Mouse (Mus musculus) midbrain, embryonic 14.5 days (tissue): Measurements from ENCODE around the gene Ttc7. TPM values are rescaled to one million over a fixed set of nuclear protein-coding genes. Genes with fewer than 3 reads are reported as not detected.

ENCODE experiments used
- ATAC-seq: fragments of 200-750 bp; cut with Nextera tagmentation; 2 replicates; pipeline ENCODE4 v1.8.0; 2017; ENCODE audit warnings: moderate number of reproducible peaks, moderate library complexity; ENCODE audit not compliant: low FRiP score, low TSS enrichment
- DNase-seq: peaks from one replicate; pipeline ENCODE4 v3.0.0-alpha.2; 2015
- H3K27ac ChIP-seq: fragments of 300-500 bp; sonication (generic); replicated peaks from 2 replicates; pipeline ENCODE4 v1.5.1; 2014; ENCODE audit warnings: mild to moderate bottlenecking, low read depth, low read length, moderate library complexity
- H3K27me3 ChIP-seq: fragments of 300-500 bp; sonication (generic); 2 replicates; pipeline ENCODE4 v1.6.1; 2014; ENCODE audit warnings: low read length, control low read depth, mixed read lengths; ENCODE audit not compliant: control insufficient read depth, insufficient read depth
- H3K36me3 ChIP-seq: fragments of 300-500 bp; sonication (generic); 2 replicates; pipeline ENCODE4 v1.6.1; 2014; ENCODE audit warnings: low read length, control low read depth; ENCODE audit not compliant: control insufficient read depth, insufficient read depth
- H3K4me1 ChIP-seq: fragments of 300-500 bp; sonication (generic); 2 replicates; pipeline ENCODE4 v1.6.1; 2014; ENCODE audit warnings: mild to moderate bottlenecking, antibody characterized with exemption, low read length, control low read depth; ENCODE audit not compliant: control insufficient read depth, insufficient read depth
- H3K4me2 ChIP-seq: fragments of 300-500 bp; sonication (generic); 2 replicates; pipeline ENCODE4 v1.6.1; 2014; ENCODE audit warnings: mild to moderate bottlenecking, low read length, moderate library complexity
- H3K4me3 ChIP-seq: fragments of 300-500 bp; sonication (generic); replicated peaks from 2 replicates; pipeline ENCODE4 v1.5.1; 2014; ENCODE audit warnings: low read depth, low read length
- H3K9ac ChIP-seq: fragments of 300-500 bp; sonication (generic); replicated peaks from 2 replicates; pipeline ENCODE4 v1.6.1; 2014; ENCODE audit warnings: mild to moderate bottlenecking, low read length, moderate library complexity
- H3K9me3 ChIP-seq: fragments of 300-500 bp; sonication (generic); 2 replicates; pipeline ENCODE4 v1.6.1; 2016; ENCODE audit warnings: low read length, control low read depth, mixed read lengths; ENCODE audit not compliant: control insufficient read depth
- WGBS: fragments of 180-500 bp; shearing (Covaris S2); extraction: QIAGEN DNeasy Blood & Tissue Kit; methylation state at CpG from one replicate; pipeline ENCODE4 v1.1.7; 2014; 5-methylcytosine and 5-hydroxymethylcytosine counted together
- polyA plus RNA-seq: library from polyadenylated mRNA; unstranded; fragments of >200 nt; fragmentation: Nextera tagmentation; extraction: Ambion mirVana; gene quantifications from 2 replicates; pipeline ENCODE4 v1.2.1, GENCODE M21; 2014

Gene Ttc7
- polyA plus RNA-seq, 1 experiment from 2014 or later, result 3.6 TPM

- Histone ChIP-seq H3K9ac (no peak overlapping the region), H3K4me3 (no peak overlapping the region)
- ATAC-seq, result no peak
Measured at GRCm38 (mm10) chr17:87379160-87379624, 96.5 kb downstream of the Ttc7 start.

DNA sequence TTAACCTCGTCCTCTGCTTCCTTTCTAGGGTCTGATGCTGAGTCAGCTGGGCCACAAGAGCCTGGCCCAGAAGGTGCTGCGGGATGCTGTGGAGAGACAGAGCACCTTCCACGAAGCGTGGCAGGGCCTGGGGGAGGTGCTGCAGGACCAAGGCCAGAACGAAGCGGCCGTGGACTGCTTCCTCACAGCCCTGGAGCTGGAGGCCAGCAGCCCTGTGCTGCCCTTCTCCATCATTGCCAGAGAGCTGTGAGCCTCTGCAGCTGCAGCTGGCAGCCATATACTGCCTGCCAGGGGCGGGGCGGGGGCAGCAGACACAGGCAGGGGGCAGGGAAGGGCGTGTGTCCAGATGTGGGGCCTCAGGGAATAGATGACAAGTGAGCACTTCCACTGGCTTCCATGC is 97.1 kb downstream of the Ttc7 start:
- Histone ChIP-seq H3K9ac (no peak overlapping the region; the same call in 1 of the 2 replicates), H3K4me1 (peaks cover 32% of the 10 kb centered on the region), H3K9me3 (no peaks in the 10 kb centered on the region), H3K4me3 (no peak overlapping the region), H3K27ac (peak overlapping the region; percentile 52), H3K4me2 (no peak overlapping the region), H3K36me3 (no peaks in the 10 kb centered on the region), H3K27me3 (no peaks in the 10 kb centered on the region)
- ATAC-seq (no peak), DNase-seq (no peak)
- 49% methylated on average over 10 of the region's 10 CpGs for WGBS

More at GRCm38 (mm10) chr17:87379160-87379624, 96.5 kb downstream of the Ttc7 start:
- H3K36me3 ChIP-seq, result no peaks in the 10 kb centered on the region
- H3K27ac ChIP-seq, result peak overlapping the region; percentile 76
- H3K4me1 ChIP-seq, result peaks cover 32% of the 10 kb centered on the region
- no peaks in the 10 kb centered on the region for H3K9me3 ChIP-seq
- no peak for DNase-seq
- H3K4me2 ChIP-seq, result peak overlapping the region; percentile 24; the same call in 1 of the 2 replicates
- H3K27me3 ChIP-seq, result no peaks in the 10 kb centered on the region
- 65% methylated on average over 11 of the region's 11 CpGs for WGBS

GRCm38 (mm10) chr17:87380681-87381080 is 98.0 kb downstream of the Ttc7 start:
- H3K27ac ChIP-seq, result no peak overlapping the region
- DNase-seq (no peak), ATAC-seq (no peak)
- 74% methylated on average over 9 of the region's 9 CpGs for WGBS
- H3K9me3 ChIP-seq, result no peaks in the 10 kb centered on the region
- H3K4me3 ChIP-seq, result no peak overlapping the region
- no peak overlapping the region for H3K9ac ChIP-seq
- H3K4me1 ChIP-seq, result peaks cover 32% of the 10 kb centered on the region
- H3K27me3 ChIP-seq, result no peaks in the 10 kb centered on the region
- no peak overlapping the region for H3K4me2 ChIP-seq
- H3K36me3 ChIP-seq, result no peaks in the 10 kb centered on the region

DNA sequence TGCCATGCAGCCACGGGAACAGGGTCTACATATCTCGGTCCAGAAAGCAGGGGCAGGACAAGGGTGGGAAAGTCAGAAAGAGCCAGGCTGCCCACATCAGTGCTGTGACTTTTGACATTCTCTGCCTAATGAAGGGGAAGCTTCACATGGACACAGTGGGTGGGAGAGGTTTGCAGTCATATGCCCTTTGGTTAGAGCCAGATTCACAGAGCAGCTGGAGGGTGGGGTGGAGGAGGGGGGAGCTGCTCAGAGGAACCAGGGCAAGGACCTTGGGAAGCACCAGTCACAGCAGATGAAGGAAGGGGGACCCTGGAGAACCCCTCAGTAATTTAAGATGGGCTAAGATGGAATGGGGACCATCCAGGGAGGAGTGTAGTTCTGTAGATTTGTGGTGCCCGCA is 103.1 kb downstream of the Ttc7 start:
- Histone ChIP-seq H3K9ac (no peak overlapping the region), H3K4me1 (0 out of 2 replicates have a peak, but pooled peaks cover 3% of the 10 kb centered on the region), H3K4me3 (no peak overlapping the region), H3K9me3 (no peaks in the 10 kb centered on the region), H3K36me3 (no peaks in the 10 kb centered on the region), H3K27me3 (no peaks in the 10 kb centered on the region), H3K4me2 (no peak overlapping the region), H3K27ac (no peak overlapping the region)
- DNase-seq (no peak), ATAC-seq (no peak)
- 78% methylated on average over 3 of the region's 3 CpGs for WGBS

DNA sequence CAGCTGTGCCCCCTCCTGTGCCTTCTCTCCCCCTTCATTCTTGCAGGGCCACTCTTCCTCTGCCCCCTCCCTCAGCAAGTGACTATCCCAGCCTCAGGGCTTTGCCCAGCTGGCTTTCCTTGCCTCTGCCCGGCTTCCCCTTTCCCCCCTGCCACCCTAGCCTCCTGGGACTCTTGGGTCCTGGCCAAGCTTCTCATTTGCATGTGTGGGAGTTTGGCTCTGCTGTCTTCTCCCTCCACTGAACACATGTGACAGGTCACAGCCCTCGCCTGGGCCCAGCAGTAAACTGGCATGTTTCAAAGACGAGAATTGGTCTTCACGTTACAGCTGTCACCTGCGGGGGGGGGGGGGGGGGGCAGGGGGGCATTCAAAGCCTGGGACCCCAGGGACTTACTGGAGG is 104.4 kb downstream of the Ttc7 start:
- Histone ChIP-seq H3K4me2 (no peak overlapping the region), H3K9ac (no peak overlapping the region), H3K36me3 (no peaks in the 10 kb centered on the region), H3K9me3 (no peaks in the 10 kb centered on the region), H3K4me3 (no peak overlapping the region), H3K4me1 (0 out of 2 replicates have a peak, but pooled peaks cover 3% of the 10 kb centered on the region), H3K27me3 (no peaks in the 10 kb centered on the region), H3K27ac (peak overlapping the region; percentile 13; the same call in 1 of the 2 replicates)
- ATAC-seq (no peak; the same call in 1 of the 2 replicates), DNase-seq (peak; percentile 62)
- WGBS, result 15% methylated on average over 4 of the region's 5 CpGs

DNA sequence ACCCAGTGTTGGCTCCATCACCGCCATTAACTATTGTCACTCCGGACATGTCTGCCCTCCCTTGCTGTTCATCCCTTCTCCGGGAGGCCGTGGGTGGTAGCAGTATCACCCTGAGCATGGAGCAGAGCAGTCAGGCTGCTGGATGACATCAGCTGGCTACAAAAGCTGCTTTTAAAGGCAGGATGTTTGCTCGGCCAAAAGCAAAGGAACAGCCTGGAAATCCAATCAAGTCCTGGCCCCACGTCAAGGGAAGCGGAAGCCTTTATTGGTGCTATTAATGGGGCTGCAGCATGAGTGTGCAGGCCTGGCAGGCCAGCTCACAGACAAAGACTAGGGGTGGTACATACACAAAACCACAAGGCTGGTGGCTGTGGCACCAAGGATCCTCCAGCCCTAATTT is 108.6 kb downstream of the Ttc7 start:
- DNase-seq (peak; percentile 19), ATAC-seq (no peak)
- Histone ChIP-seq H3K4me1 (0 out of 2 replicates have a peak, but pooled peaks cover 3% of the 10 kb centered on the region), H3K27me3 (no peaks in the 10 kb centered on the region), H3K36me3 (no peaks in the 10 kb centered on the region), H3K9ac (no peak overlapping the region), H3K4me3 (no peak overlapping the region), H3K9me3 (no peaks in the 10 kb centered on the region), H3K27ac (no peak overlapping the region), H3K4me2 (no peak overlapping the region)
- 74% methylated on average over 7 of the region's 7 CpGs for WGBS

- no peak overlapping the region for H3K4me3 ChIP-seq
- H3K9me3 ChIP-seq, result no peaks in the 10 kb centered on the region
- ATAC-seq, result no peak
- no peak overlapping the region for H3K27ac ChIP-seq
- no peak for DNase-seq
- no peaks in the 10 kb centered on the region for H3K4me1 ChIP-seq
- no peak overlapping the region for H3K4me2 ChIP-seq
- H3K9ac ChIP-seq, result no peak overlapping the region
- H3K27me3 ChIP-seq, result no peaks in the 10 kb centered on the region
- no peaks in the 10 kb centered on the region for H3K36me3 ChIP-seq
- 83% methylated on average over 11 of the region's 11 CpGs for WGBS
Measured at GRCm38 (mm10) chr17:87397088-87397487, 114.4 kb downstream of the Ttc7 start.

DNA sequence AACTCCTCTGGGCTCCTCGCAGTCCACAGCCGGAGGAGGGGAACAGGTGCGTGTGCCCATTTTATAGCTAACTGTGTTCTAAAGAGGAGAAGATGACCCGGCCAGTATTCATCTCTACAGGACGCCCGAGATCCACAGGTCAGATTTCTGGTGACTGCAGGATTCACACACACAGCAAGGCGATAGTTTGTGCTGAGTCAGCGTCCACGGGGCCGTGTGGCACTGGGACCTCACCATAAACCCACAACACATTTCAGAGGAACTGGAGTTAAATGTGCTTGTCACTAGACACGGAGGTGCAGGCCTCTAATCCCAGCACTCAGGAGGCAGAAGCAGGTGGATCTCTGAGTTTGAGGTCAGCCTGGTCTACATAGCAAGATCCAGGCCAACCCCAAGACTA is 119.8 kb downstream of the Ttc7 start:
- Histone ChIP-seq H3K4me3 (no peak overlapping the region), H3K9ac (no peak overlapping the region), H3K4me1 (no peaks in the 10 kb centered on the region), H3K9me3 (no peaks in the 10 kb centered on the region), H3K27ac (no peak overlapping the region), H3K27me3 (no peaks in the 10 kb centered on the region), H3K4me2 (no peak overlapping the region), H3K36me3 (no peaks in the 10 kb centered on the region)
- 90% methylated on average over 11 of the region's 11 CpGs for WGBS
- no peak for DNase-seq
- ATAC-seq, result no peak

GRCm38 (mm10) chr17:87403462-87403861 is 120.8 kb downstream of the Ttc7 start:
- H3K36me3 ChIP-seq, result no peaks in the 10 kb centered on the region
- H3K4me1 ChIP-seq, result no peaks in the 10 kb centered on the region
- no peak overlapping the region for H3K4me2 ChIP-seq
- ATAC-seq (no peak), DNase-seq (no peak)
- WGBS, result 79% methylated on average over 4 of the region's 4 CpGs
- H3K9ac ChIP-seq, result no peak overlapping the region
- H3K27me3 ChIP-seq, result no peaks in the 10 kb centered on the region
- H3K9me3 ChIP-seq, result no peaks in the 10 kb centered on the region
- no peak overlapping the region for H3K4me3 ChIP-seq
- H3K27ac ChIP-seq, result no peak overlapping the region
